Mouse (Mus musculus) monocyte, adult 5-6 weeks (primary cell): ENCODE data around the gene Trim10. TPM values are rescaled to one million over a fixed set of nuclear protein-coding genes. Genes with fewer than 3 reads are reported as not detected.

ENCODE experiments used
- ATAC-seq: fragments of 153-309, 156-312 bp; replicated peaks from 2 replicates; pipeline ENCODE4 v1.8.0; 2017; ENCODE audit warnings: mild to moderate bottlenecking; ENCODE audit not compliant: low TSS enrichment, insufficient number of reproducible peaks, severe bottlenecking, poor library complexity, low FRiP score
- total RNA-seq: library from RNA; stranded (forward); fragments of 200-1000, 200-491, 200-594 nt; gene quantifications from 3 replicates; pipeline ENCODE4 v1.2.3, GENCODE M21; 2017

The Trim10 gene
- total RNA-seq = 0.49 to 16.6 TPM (median 11.1 TPM) in 3 replicates

DNA sequence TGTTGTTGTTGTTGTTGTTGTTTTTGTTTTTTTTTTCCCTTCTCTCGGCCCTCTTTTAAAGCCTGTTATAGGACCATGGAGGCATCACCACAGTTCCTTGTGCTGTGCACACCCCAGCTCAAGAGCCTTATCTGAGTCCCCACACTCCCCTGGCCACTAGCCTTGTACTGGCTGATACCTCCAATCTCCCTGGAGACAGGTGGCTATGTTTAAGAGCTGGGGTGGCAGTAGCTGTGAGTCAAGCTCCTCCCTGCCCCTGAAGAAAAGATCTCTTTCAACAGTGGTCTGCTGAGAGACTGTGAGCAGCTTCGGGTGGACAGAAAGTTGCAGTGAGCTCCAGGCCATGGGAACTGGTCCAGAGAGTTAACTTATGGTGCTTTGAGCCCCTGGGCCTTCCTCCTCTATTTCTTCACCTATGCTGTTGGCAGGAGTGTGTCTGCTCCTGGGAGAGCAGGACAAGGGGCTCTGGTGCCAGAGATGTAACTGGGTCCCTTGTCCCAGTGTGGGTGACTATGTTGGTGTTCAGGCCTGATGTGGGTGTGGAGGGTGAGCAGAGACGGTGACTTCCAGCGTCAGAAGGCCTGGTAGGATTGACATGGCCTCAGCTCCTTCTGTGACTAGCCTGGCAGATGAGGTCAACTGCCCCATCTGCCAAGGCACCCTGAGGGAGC, at the start of gene Trim10:
Gene Trim10, plus strand, starts transcription at position 291 of the 671 bp plus-strand sequence.
- ATAC-seq = no peak

DNA sequence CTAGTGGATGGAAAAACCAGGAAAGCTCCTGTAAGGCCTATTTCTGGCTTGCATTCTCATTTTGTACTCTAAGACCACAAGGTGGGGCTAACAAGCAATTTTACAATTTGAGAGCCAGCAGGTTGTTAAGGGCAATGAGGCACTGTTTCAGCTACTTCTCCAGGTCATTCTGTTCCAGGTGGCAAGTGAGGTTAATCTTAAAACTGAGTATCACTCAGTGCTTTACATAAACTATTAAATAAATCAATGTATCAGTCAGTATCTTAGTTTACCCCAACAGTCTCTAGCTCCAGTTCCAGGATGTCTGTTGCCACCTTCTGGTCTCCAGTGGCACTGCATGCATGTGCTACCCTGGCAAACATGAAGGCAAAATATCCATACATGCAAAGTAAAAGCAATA, 45.4 kb upstream of the Trim10 start:
- peak; percentile 72; the same call in 1 of the 2 replicates for ATAC-seq

GRCm38 (mm10) chr17:36825525-36825924, 43.8 kb upstream of the Trim10 start:
- no peak for ATAC-seq

DNA sequence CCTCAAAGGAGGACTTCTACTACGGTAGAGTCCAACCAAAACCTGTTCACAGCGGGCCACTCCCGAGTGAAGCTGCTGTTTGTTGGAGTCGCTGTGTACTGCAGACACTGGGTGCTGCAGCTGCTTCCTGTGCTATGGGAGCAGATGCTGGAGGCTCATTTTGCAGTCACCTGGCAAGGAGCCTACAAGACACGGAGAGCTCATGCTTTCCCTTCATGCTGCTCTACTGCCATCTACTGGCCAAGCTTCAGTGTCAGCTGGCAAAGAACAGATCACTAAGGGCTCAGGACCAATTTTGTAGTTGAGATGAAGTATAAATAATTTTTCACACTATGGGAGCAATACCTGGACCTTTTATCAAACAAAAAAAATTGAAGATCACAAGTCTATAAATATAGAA, 43.4 kb upstream of the Trim10 start:
- peak; percentile 70; the same call in 1 of the 2 replicates for ATAC-seq

DNA sequence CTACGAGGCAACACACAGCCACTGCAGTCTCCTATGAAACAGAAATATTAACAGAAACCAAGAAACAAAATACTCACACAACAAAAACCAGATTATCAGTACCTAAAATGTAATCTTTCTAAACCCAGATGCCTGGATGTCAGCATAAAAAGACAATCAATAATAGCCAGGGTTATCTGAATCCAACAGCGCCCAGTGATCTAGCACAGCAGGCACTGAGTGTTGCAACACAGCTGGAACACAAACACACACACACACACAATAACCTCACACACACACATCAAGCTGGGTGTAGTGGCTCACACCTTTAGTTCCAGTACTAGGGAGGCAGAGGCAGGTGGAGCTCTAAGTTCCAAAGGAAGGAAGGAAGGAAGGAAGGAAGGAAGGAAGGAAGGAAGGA, 40.9 kb upstream of the Trim10 start:
- ATAC-seq = no peak

- ATAC-seq = no peak
These were observed 38.9 kb upstream of the Trim10 start for GRCm38 (mm10) chr17:36830470-36830869.

DNA sequence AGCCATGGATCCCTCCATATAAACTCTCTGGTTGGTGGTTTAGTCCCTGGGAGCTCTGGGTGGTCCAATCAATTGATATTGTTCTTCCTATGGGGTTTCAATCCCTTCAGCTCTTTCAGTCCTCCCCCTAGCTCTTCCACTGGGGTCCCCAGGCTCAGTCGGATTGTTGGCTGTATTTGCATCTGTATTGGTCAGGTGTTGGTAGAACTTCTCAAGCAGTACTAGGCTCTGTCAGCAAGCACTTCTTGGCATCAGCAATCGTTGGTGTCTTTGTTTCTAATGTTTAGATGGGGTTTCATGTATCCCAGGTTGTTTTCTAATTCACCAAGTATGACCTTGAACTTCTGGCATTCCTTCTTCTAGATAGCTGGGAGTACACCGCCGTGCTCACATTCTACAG, 36.7 kb upstream of the Trim10 start:
- no peak for ATAC-seq

DNA sequence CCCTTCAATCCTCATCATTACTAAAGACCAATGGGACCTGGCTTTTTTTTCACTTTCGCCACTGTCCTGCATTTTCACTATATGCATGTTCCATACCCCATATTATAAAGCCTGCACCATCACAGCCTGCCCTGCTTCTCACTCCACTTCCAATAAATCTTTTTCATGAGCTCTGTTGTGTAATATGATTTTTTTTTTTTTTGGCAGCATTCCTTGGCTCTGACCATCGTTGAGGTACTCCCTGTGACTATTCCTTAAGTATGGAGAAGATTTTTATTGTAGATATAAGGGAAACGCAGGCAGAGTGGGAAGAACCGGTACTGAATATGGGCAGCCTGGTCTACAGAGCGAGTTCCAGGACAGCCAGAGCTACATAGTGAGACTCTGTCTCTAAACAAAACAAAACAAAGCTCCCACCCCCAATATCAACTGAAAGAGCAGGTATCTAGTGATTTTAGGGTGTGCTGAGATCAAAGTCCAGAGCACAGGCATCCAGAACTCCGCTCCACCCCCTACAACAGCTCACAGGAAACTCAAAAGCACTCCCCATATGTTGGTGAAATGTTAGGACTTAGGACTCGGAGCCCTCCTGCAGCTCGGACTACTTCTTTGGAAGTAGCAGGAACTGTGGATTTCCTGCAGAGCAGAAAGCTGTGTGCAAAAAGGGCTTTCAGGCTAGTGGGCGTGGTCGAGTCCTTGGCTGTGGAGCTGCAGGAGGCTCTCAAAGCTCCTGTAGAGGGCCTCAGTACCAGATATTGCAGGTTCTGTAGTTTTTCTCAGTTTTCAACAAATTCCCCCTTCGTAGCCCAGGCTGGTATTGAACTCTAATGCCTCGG, 33.6 kb upstream of the Trim10 start:
- no peak; the same call in 1 of the 2 replicates for ATAC-seq

DNA sequence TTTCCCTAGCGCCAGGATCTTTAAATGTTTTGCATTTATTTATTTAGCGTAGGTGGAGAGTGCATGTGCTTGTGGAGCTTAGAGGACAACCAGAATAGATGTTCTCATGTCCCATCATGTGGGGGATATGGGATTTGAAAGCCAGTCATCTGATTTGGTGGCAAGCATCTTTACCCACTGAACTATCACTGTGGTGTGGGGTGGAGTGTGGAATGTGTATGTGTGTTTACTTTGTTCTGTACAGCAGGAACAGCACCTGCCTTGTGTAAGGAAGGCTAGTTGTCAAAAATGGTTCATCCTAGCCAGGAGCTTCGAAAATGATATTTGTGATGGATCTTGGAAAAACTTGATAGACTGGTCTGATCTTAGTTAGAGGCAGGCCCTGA, 33.0 kb upstream of the Trim10 start:
- ATAC-seq = no peak; the same call in 1 of the 2 replicates

- peak; percentile 98 for ATAC-seq
These were observed 32.3 kb upstream of the Trim10 start, which contains the start of gene Trim26 for GRCm38 (mm10) chr17:36836874-36837647. Gene Trim26 (plus strand): TSS chr17:36837134.

GRCm38 (mm10) chr17:36839001-36839400, 30.4 kb upstream of the Trim10 start:
- no peak for ATAC-seq

GRCm38 (mm10) chr17:36839931-36840330, 29.4 kb upstream of the Trim10 start:
- ATAC-seq = no peak

GRCm38 (mm10) chr17:36840961-36841445, 28.4 kb upstream of the Trim10 start:
- no peak for ATAC-seq

- ATAC-seq = no peak
These were observed 25.7 kb upstream of the Trim10 start for GRCm38 (mm10) chr17:36843696-36844095.

DNA sequence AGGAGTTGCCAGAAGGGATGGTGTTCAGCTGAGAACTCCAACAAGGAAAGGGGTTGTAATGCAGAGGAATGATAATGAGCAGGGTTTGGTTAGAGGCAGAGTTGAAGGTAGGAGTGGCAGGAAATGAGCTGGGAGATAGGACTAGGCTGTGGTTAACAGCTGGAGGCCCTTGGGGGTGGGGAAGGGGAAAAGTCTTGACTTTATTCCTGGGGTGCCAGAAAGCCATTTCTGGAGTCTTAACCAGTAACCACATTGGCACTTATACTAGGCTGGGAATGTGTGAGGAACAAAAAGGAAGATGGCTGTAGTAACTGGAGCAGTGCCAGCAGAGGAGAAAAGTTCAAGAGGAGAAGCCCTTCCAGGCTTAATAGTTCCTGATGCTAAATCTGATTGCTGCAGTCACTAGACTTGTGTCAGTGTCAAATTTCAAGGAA, 25.1 kb upstream of the Trim10 start:
- ATAC-seq = no peak

- no peak for ATAC-seq
These were observed 24.6 kb upstream of the Trim10 start for GRCm38 (mm10) chr17:36844725-36845124.

- ATAC-seq = no peak
These were observed 20.5 kb upstream of the Trim10 start for GRCm38 (mm10) chr17:36848911-36849310.

DNA sequence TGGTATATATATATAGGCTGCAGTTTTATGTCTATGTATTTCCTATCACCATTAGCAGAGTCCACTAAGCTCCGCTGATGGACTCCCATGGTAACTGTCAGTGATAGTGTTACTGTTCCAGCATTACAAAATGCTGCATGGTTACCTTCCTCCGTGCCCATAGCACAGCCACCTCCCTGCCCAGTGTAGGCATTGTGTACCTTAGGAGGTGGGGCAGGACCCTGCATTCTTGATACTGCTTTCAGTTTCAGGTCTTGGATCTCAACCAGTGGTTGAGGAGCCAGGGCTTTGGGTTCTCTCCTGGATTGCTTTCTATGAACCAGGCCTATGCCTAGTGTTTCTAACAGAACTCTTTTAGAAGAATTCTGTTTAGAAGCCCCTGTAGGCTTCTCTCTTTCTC, 19.4 kb upstream of the Trim10 start:
- no peak for ATAC-seq

- no peak for ATAC-seq
These were observed 18.2 kb upstream of the Trim10 start for GRCm38 (mm10) chr17:36851200-36851599.
